In genomic region chr11:94621458-94621852, GRCm38 (mm10) we compare ENCODE assay signal across 18 mouse cellular contexts. TPM values are rescaled to one million over a fixed set of nuclear protein-coding genes. Genes with fewer than 3 reads are reported as not detected.
DNase-seq lines count a peak whose midpoint lies in the region; ATAC-seq and TF ChIP-seq lines count a peak whose summit lies in the region.
"Had no signal": no experiment of that assay in that cellular context is flagged by ENCODE, and none has a peak within 500 bp of the region (broad histone marks: within the 10 kb centered on the region; RNA-seq: fewer than 3 reads in every experiment).

No protein-coding gene starts in this region.

- H3K27ac ChIP-seq in hindbrain, postnatal 0 days, result no peak overlapping the region
- H3K27ac ChIP-seq in hindbrain, embryonic 10.5 days, result no peak overlapping the region
- H3K27ac ChIP-seq in midbrain, postnatal 0 days (ENCODE audit: low read depth, low read length), result no peak overlapping the region
- no peak overlapping the region for H3K27ac ChIP-seq in midbrain, embryonic 14.5 days (replicated peaks; ENCODE audit: low read depth, low read length)
- H3K27ac ChIP-seq: embryonic facial prominence, embryonic 10.5 days; limb, embryonic 15.5 days had no signal

- H3K4me1 ChIP-seq in hindbrain, postnatal 0 days (ENCODE audit: insufficient read depth, low read length), result no peaks in the 10 kb centered on the region
- no peaks in the 10 kb centered on the region for H3K4me1 ChIP-seq in hindbrain, embryonic 10.5 days (replicated peaks)
- H3K4me1 ChIP-seq in midbrain, postnatal 0 days (ENCODE audit: insufficient read depth, low read length), result no peaks in the 10 kb centered on the region
- no peaks in the 10 kb centered on the region for H3K4me1 ChIP-seq in midbrain, embryonic 14.5 days (ENCODE audit: control insufficient read depth, insufficient read depth, low read length)
- H3K4me1 ChIP-seq: embryonic facial prominence, embryonic 10.5 days; limb, embryonic 15.5 days had no signal

- no peak for DNase-seq in hindbrain, postnatal 0 days (ENCODE audit: low spot score)
- no peak for DNase-seq in hindbrain, embryonic 10.5 days (ENCODE audit: low spot score)
- no peak for DNase-seq in midbrain, postnatal 0 days (ENCODE audit: low spot score)
- DNase-seq in midbrain, embryonic 14.5 days, result no peak
- DNase-seq in R1 (ENCODE audit: low read depth, low spot score) (peak; percentile 50), adipocyte (ENCODE audit: low spot score) (no peak)
- DNase-seq in heart, adult 18-20 months, result no peak
- DNase-seq: adrenal gland, postnatal 36 days; cerebellum, postnatal 36 days; forebrain, postnatal 0 days; layer of hippocampus, adult 9-11 months; thymus, postnatal 25 days had no signal

- H3K9me3 ChIP-seq in hindbrain, postnatal 0 days (ENCODE audit: low read length), result 0 out of 2 replicates have a peak, but pooled peaks cover 3% of the 10 kb centered on the region
- no peaks in the 10 kb centered on the region for H3K9me3 ChIP-seq in hindbrain, embryonic 10.5 days
- no peaks in the 10 kb centered on the region for H3K9me3 ChIP-seq in midbrain, postnatal 0 days (ENCODE audit: low read length)
- H3K9me3 ChIP-seq in midbrain, embryonic 14.5 days (ENCODE audit: control insufficient read depth, low read length), result no peaks in the 10 kb centered on the region
- H3K9me3 ChIP-seq: embryonic facial prominence, embryonic 10.5 days; limb, embryonic 15.5 days had no signal

- no peak overlapping the region for H3K4me3 ChIP-seq in hindbrain, postnatal 0 days (ENCODE audit: low read length)
- H3K4me3 ChIP-seq in hindbrain, embryonic 10.5 days, result no peak overlapping the region
- no peak overlapping the region for H3K4me3 ChIP-seq in midbrain, postnatal 0 days (ENCODE audit: low read depth, low read length)
- no peak overlapping the region for H3K4me3 ChIP-seq in midbrain, embryonic 14.5 days (replicated peaks; ENCODE audit: low read depth, low read length)
- H3K4me3 ChIP-seq: embryonic facial prominence, embryonic 10.5 days; erythroblast, embryonic 14.5 days; limb, embryonic 15.5 days had no signal

- TF ChIP-seq CTCF in hindbrain, postnatal 0 days (IDR thresholded peaks at IDR 0.05; ENCODE audit: low read depth), result peak; percentile 24
- 0 out of 2 replicates have a peak, but pooled peaks have one; percentile 21 for TF ChIP-seq CTCF in midbrain, postnatal 0 days (IDR thresholded peaks at IDR 0.05)

- no peaks in the 10 kb centered on the region for H3K36me3 ChIP-seq in hindbrain, postnatal 0 days (ENCODE audit: insufficient read depth, low read length)
- H3K36me3 ChIP-seq in hindbrain, embryonic 10.5 days, result no peaks in the 10 kb centered on the region
- H3K36me3 ChIP-seq in midbrain, postnatal 0 days (ENCODE audit: insufficient read depth, low read length), result no peaks in the 10 kb centered on the region
- H3K36me3 ChIP-seq in midbrain, embryonic 14.5 days (ENCODE audit: control insufficient read depth, insufficient read depth, low read length), result no peaks in the 10 kb centered on the region
- H3K36me3 ChIP-seq: embryonic facial prominence, embryonic 10.5 days; limb, embryonic 15.5 days had no signal

- no peak overlapping the region for H3K9ac ChIP-seq in hindbrain, postnatal 0 days (replicated peaks; ENCODE audit: low read length)
- H3K9ac ChIP-seq in midbrain, postnatal 0 days (replicated peaks; ENCODE audit: low read length, poor library complexity, severe bottlenecking), result no peak overlapping the region
- H3K9ac ChIP-seq in midbrain, embryonic 14.5 days (replicated peaks; ENCODE audit: low read length), result no peak overlapping the region
- H3K9ac ChIP-seq: forebrain, postnatal 0 days; limb, embryonic 15.5 days had no signal

- no peaks in the 10 kb centered on the region for H3K27me3 ChIP-seq in hindbrain, postnatal 0 days (ENCODE audit: insufficient read depth, low read length)
- no peaks in the 10 kb centered on the region for H3K27me3 ChIP-seq in hindbrain, embryonic 10.5 days (ENCODE audit: insufficient read depth, poor library complexity, severe bottlenecking)
- H3K27me3 ChIP-seq in midbrain, postnatal 0 days (ENCODE audit: insufficient read depth, low read length), result no peaks in the 10 kb centered on the region
- no peaks in the 10 kb centered on the region for H3K27me3 ChIP-seq in midbrain, embryonic 14.5 days (ENCODE audit: control insufficient read depth, insufficient read depth, low read length)
- H3K27me3 ChIP-seq: limb, embryonic 15.5 days had no signal

- H3K4me2 ChIP-seq in hindbrain, postnatal 0 days (ENCODE audit: low read depth, low read length), result no peak overlapping the region
- H3K4me2 ChIP-seq in midbrain, postnatal 0 days (ENCODE audit: low read depth, low read length, poor library complexity, severe bottlenecking), result no peak overlapping the region
- no peak overlapping the region for H3K4me2 ChIP-seq in midbrain, embryonic 14.5 days (ENCODE audit: low read length)
- H3K4me2 ChIP-seq: limb, embryonic 15.5 days had no signal

- no peak for ATAC-seq in hindbrain, postnatal 0 days
- no peak for ATAC-seq in midbrain, postnatal 0 days (ENCODE audit: low FRiP score)
- no peak for ATAC-seq in midbrain, embryonic 14.5 days (ENCODE audit: low FRiP score, low TSS enrichment)
- ATAC-seq: forebrain, postnatal 0 days; inflammation-experienced regulatory T-cells, adult 6 months had no signal

RNA-seq across cellular contexts. Expression of gene Lrrc59, which starts 8.1 kb away (rescaled TPM):
- 105 and 113 TPM in 2 replicates for total RNA-seq in hindbrain, postnatal 0 days (2014; rRNA removed)
- polyA plus RNA-seq in hindbrain, postnatal 0 days (2015; fragmentation: Nextera tagmentation; extraction: Ambion mirVana), result 127 and 131 TPM in 2 replicates
- 274 and 275 TPM in 2 replicates for polyA plus RNA-seq in hindbrain, embryonic 10.5 days (2016; fragmentation: Nextera tagmentation; extraction: Ambion mirVana)
- total RNA-seq in midbrain, postnatal 0 days (2014; rRNA removed), result 128 and 129 TPM in 2 replicates
- polyA plus RNA-seq in midbrain, postnatal 0 days (2015; fragmentation: Nextera tagmentation; extraction: Ambion mirVana), result 135 and 137 TPM in 2 replicates
- 118 and 138 TPM in 2 replicates for polyA plus RNA-seq in midbrain, embryonic 14.5 days (2014; fragmentation: Nextera tagmentation; extraction: Ambion mirVana)
- 10 to 100 TPM; 32.0 to 32.6 TPM for total RNA-seq in heart, adult 18-20 months (2021)

RNA-seq across cellular contexts. Expression of gene Acsf2, which starts 19.8 kb away (rescaled TPM):
- 4.8 and 6.8 TPM in 2 replicates for total RNA-seq in hindbrain, postnatal 0 days (2014; rRNA removed)
- polyA plus RNA-seq in hindbrain, postnatal 0 days (2015; fragmentation: Nextera tagmentation; extraction: Ambion mirVana), result 2.6 and 2.8 TPM in 2 replicates
- 3.7 and 4.5 TPM in 2 replicates for polyA plus RNA-seq in hindbrain, embryonic 10.5 days (2016; fragmentation: Nextera tagmentation; extraction: Ambion mirVana)
- total RNA-seq in midbrain, postnatal 0 days (2014; rRNA removed), result 3.9 and 6.6 TPM in 2 replicates
- polyA plus RNA-seq in midbrain, postnatal 0 days (2015; fragmentation: Nextera tagmentation; extraction: Ambion mirVana), result 1.7 and 1.9 TPM in 2 replicates
- polyA plus RNA-seq in midbrain, embryonic 14.5 days (2014; fragmentation: Nextera tagmentation; extraction: Ambion mirVana), result 1.1 and 2.0 TPM in 2 replicates
- total RNA-seq in heart, adult 18-20 months (2021), result 10 to 100 TPM; 30.4 to 33.5 TPM

RNA-seq across cellular contexts. Expression of gene Mrpl27, which starts 32.1 kb away (rescaled TPM):
- 36.3 and 61.2 TPM in 2 replicates for total RNA-seq in hindbrain, postnatal 0 days (2014; rRNA removed)
- polyA plus RNA-seq in hindbrain, postnatal 0 days (2015; fragmentation: Nextera tagmentation; extraction: Ambion mirVana), result 178 and 182 TPM in 2 replicates
- polyA plus RNA-seq in hindbrain, embryonic 10.5 days (2016; fragmentation: Nextera tagmentation; extraction: Ambion mirVana), result 133 and 157 TPM in 2 replicates
- total RNA-seq in midbrain, postnatal 0 days (2014; rRNA removed), result 42.5 and 49.5 TPM in 2 replicates
- 162 and 169 TPM in 2 replicates for polyA plus RNA-seq in midbrain, postnatal 0 days (2015; fragmentation: Nextera tagmentation; extraction: Ambion mirVana)
- 115 and 131 TPM in 2 replicates for polyA plus RNA-seq in midbrain, embryonic 14.5 days (2014; fragmentation: Nextera tagmentation; extraction: Ambion mirVana)
- 10 to 100 TPM; 60.9 to 62.7 TPM for total RNA-seq in heart, adult 18-20 months (2021)

RNA-seq across cellular contexts. Expression of gene Eme1, which starts 32.3 kb away (rescaled TPM):
- total RNA-seq in hindbrain, postnatal 0 days (2014; rRNA removed), result 3.8 TPM in 2 replicates
- polyA plus RNA-seq in hindbrain, postnatal 0 days (2015; fragmentation: Nextera tagmentation; extraction: Ambion mirVana), result 1.9 and 2.4 TPM in 2 replicates
- polyA plus RNA-seq in hindbrain, embryonic 10.5 days (2016; fragmentation: Nextera tagmentation; extraction: Ambion mirVana), result 42.3 and 57.1 TPM in 2 replicates
- total RNA-seq in midbrain, postnatal 0 days (2014; rRNA removed), result 0.28 and 0.49 TPM in 2 replicates
- 0.75 and 0.82 TPM in 2 replicates for polyA plus RNA-seq in midbrain, postnatal 0 days (2015; fragmentation: Nextera tagmentation; extraction: Ambion mirVana)
- polyA plus RNA-seq in midbrain, embryonic 14.5 days (2014; fragmentation: Nextera tagmentation; extraction: Ambion mirVana), result 2.2 and 4.4 TPM in 2 replicates
- total RNA-seq in heart, adult 18-20 months (2021), result under 1 TPM; 0.10 to 0.23 TPM
- total RNA-seq: gastrocnemius, adult 8-10 months; monocyte, adult 5-6 weeks had no signal

RNA-seq across cellular contexts. Expression of gene Xylt2, which starts 55.9 kb away (rescaled TPM):
- total RNA-seq in hindbrain, postnatal 0 days (2014; rRNA removed), result 44.0 and 53.5 TPM in 2 replicates
- 13.6 and 14.9 TPM in 2 replicates for polyA plus RNA-seq in hindbrain, postnatal 0 days (2015; fragmentation: Nextera tagmentation; extraction: Ambion mirVana)
- 13.9 and 16.7 TPM in 2 replicates for polyA plus RNA-seq in hindbrain, embryonic 10.5 days (2016; fragmentation: Nextera tagmentation; extraction: Ambion mirVana)
- 38.4 and 45.8 TPM in 2 replicates for total RNA-seq in midbrain, postnatal 0 days (2014; rRNA removed)
- polyA plus RNA-seq in midbrain, postnatal 0 days (2015; fragmentation: Nextera tagmentation; extraction: Ambion mirVana), result 10.2 and 12.5 TPM in 2 replicates
- polyA plus RNA-seq in midbrain, embryonic 14.5 days (2014; fragmentation: Nextera tagmentation; extraction: Ambion mirVana), result 11.0 and 13.0 TPM in 2 replicates
- 1 to 10 TPM; 6.1 to 6.9 TPM for total RNA-seq in heart, adult 18-20 months (2021)
